Mouse (Mus musculus) forebrain, embryonic 12.5 days (tissue): ENCODE measurements around the gene Adamts3. TPM values are rescaled to one million over a fixed set of nuclear protein-coding genes. Genes with fewer than 3 reads are reported as not detected.
A peak's percentile ranks its signal among the peaks of the same experiment; 100 is the strongest.

ENCODE experiments used
- ATAC-seq: fragments of 200-750 bp; cut with Nextera tagmentation; 2 replicates; pipeline ENCODE4 v1.8.0; 2017; ENCODE audit warnings: moderate TSS enrichment; ENCODE audit not compliant: low FRiP score
- H3K27ac ChIP-seq: fragments of 300-500 bp; sonication (generic); 2 replicates; pipeline ENCODE4 v1.5.1; 2016; ENCODE audit warnings: mild to moderate bottlenecking
- H3K27me3 ChIP-seq: fragments of 300-500 bp; sonication (generic); 2 replicates; pipeline ENCODE4 v1.6.1; 2016; ENCODE audit warnings: mild to moderate bottlenecking
- H3K36me3 ChIP-seq: fragments of 300-500 bp; sonication (generic); replicated peaks from 2 replicates; pipeline ENCODE4 v1.6.1; 2016; ENCODE audit warnings: mild to moderate bottlenecking
- H3K4me1 ChIP-seq: fragments of 300-500 bp; sonication (generic); 2 replicates; pipeline ENCODE4 v1.6.1; 2016
- H3K4me2 ChIP-seq: fragments of 300-500 bp; sonication (generic); 2 replicates; pipeline ENCODE4 v1.6.1; 2016; ENCODE audit warnings: mild to moderate bottlenecking, moderate library complexity
- H3K4me3 ChIP-seq: fragments of 300-500 bp; sonication (generic); replicated peaks from 2 replicates; pipeline ENCODE4 v1.5.1; 2016; ENCODE audit warnings: mild to moderate bottlenecking
- H3K9ac ChIP-seq: fragments of 300-500 bp; sonication (generic); 2 replicates; pipeline ENCODE4 v1.6.1; 2016; ENCODE audit warnings: mild to moderate bottlenecking
- H3K9me3 ChIP-seq: fragments of 300-500 bp; sonication (generic); 2 replicates; pipeline ENCODE4 v1.6.1; 2016
- WGBS: fragments of 180-500 bp; shearing (Covaris S2); methylation state at CpG from one replicate; pipeline ENCODE4 v1.1.7; 2016; 5-methylcytosine and 5-hydroxymethylcytosine counted together
- polyA plus RNA-seq: library from polyadenylated mRNA; unstranded; fragments of >200 nt; fragmentation: Nextera tagmentation; extraction: Ambion mirVana; gene quantifications from 2 replicates; pipeline ENCODE4 v1.2.1, GENCODE M21; 2016

The Adamts3 gene
- polyA plus RNA-seq, 1 experiment from 2014 or later: 4.4 TPM

DNA sequence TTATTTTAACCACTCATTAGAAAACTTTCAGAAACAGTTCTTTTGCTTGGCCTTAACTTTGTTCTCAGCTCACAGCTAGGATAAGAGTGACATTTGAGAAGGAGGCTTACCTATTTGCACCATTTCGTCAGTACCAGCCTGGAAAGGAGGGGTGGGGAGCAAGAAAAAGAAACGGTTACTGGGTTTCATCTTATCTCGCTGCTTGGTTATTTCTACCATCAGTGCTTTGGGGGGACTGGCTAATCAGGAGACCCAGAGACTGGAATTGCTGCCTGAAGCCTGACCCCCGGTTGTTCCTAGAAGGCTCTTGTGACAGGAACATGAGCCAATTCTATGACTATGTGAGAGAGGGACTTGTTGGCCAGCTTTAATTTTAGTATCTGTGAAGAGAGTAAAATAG is 1.7 kb downstream of the Adamts3 start:
- no peak for ATAC-seq
- Histone ChIP-seq H3K4me1 (peaks cover 12% of the 10 kb centered on the region), H3K4me3 (peak overlapping the region; percentile 67), H3K4me2 (peak overlapping the region; percentile 100), H3K27ac (no peak overlapping the region), H3K9ac (no peak overlapping the region), H3K9me3 (no peaks in the 10 kb centered on the region), H3K36me3 (0 out of 2 replicates have a peak, but pooled peaks cover 5% of the 10 kb centered on the region), H3K27me3 (peaks cover 7% of the 10 kb centered on the region)
- WGBS: 26% methylated on average over 4 of the region's 4 CpGs

DNA sequence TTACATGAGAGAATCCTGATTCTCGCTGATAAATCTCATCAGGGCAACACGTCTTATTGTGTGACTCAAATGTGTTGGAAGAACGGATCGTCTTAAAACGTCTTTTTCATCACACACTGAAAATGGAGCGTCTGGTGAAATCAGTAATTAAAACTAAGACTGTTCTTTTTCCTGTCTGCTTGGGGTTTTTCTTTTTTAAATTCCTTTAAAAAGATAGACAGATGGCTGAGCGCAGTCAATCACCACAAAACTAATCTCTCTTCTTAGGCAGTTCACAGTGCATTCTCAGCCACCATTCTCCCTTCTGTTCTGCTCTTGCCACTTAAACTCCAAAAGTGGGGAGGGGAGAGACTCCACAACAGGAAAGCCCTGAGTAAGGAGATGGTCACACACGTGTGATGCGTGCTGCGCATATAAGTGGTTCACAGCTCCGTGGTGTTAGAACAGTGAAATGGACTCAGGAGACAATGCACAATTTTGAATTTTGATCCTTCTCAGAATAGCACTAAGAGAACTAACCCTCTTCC is 4.2 kb downstream of the Adamts3 start:
- Histone ChIP-seq H3K9ac (no peak overlapping the region), H3K4me1 (peaks cover 12% of the 10 kb centered on the region), H3K4me2 (no peak overlapping the region), H3K27ac (no peak overlapping the region), H3K27me3 (0 out of 2 replicates have a peak, but pooled peaks cover under 1% of the 10 kb centered on the region), H3K4me3 (no peak overlapping the region), H3K9me3 (no peaks in the 10 kb centered on the region), H3K36me3 (0 out of 2 replicates have a peak, but pooled peaks cover 5% of the 10 kb centered on the region)
- 35% methylated on average over 11 of the region's 11 CpGs for WGBS
- ATAC-seq: no peak

GRCm38 (mm10) chr5:89872661-89873060 is 10.5 kb downstream of the Adamts3 start:
- Histone ChIP-seq H3K4me1 (no peaks in the 10 kb centered on the region), H3K9me3 (no peaks in the 10 kb centered on the region), H3K9ac (no peak overlapping the region), H3K36me3 (no peaks in the 10 kb centered on the region), H3K27ac (no peak overlapping the region), H3K27me3 (no peaks in the 10 kb centered on the region), H3K4me2 (no peak overlapping the region), H3K4me3 (no peak overlapping the region)
- WGBS: 49% methylated on average over 2 of the region's 2 CpGs
- no peak for ATAC-seq

DNA sequence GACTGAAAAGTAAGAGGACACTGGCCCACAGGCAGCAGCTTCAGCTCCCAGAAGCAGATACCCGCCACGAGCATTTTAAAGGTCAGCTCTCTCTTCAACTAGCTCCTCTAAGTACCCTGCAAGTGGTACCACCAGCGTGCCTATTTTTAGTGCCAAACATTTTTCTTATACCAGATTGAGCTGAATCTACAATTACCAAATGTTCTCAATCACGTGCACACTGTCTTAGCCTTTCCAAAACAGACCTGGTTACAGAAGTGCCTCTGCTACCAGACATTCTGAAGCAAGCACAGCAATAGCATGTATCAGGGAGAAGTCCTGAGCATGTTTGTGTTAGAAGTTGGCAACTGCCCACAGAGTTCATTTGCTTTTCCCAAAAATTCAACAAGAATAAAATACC is 23.5 kb downstream of the Adamts3 start:
- no peak overlapping the region for H3K27ac ChIP-seq
- no peaks in the 10 kb centered on the region for H3K27me3 ChIP-seq

GRCm38 (mm10) chr5:89858837-89859236 is 24.3 kb downstream of the Adamts3 start:
- H3K9me3 ChIP-seq: no peaks in the 10 kb centered on the region
- H3K4me1 ChIP-seq: no peaks in the 10 kb centered on the region; the same call in 1 of the 2 replicates
- H3K27ac ChIP-seq: no peak overlapping the region
- H3K9ac ChIP-seq: no peak overlapping the region
- no peak for ATAC-seq
- H3K4me3 ChIP-seq: no peak overlapping the region
- no peaks in the 10 kb centered on the region for H3K36me3 ChIP-seq
- H3K4me2 ChIP-seq: no peak overlapping the region
- H3K27me3 ChIP-seq: no peaks in the 10 kb centered on the region
- WGBS: 94% methylated on average over 1 of the region's 1 CpGs

More for the DNA sequence above, 23.5 kb downstream of the Adamts3 start:
- Histone ChIP-seq H3K36me3 (no peaks in the 10 kb centered on the region), H3K9ac (no peak overlapping the region), H3K9me3 (no peaks in the 10 kb centered on the region), H3K4me1 (no peaks in the 10 kb centered on the region; the same call in 1 of the 2 replicates), H3K4me3 (no peak overlapping the region), H3K4me2 (no peak overlapping the region)
- ATAC-seq: no peak
- 86% methylated on average over 4 of the region's 4 CpGs for WGBS

GRCm38 (mm10) chr5:89846551-89846950 is 36.6 kb downstream of the Adamts3 start:
- Histone ChIP-seq H3K27me3 (no peaks in the 10 kb centered on the region), H3K27ac (no peak overlapping the region), H3K9me3 (no peaks in the 10 kb centered on the region), H3K4me2 (no peak overlapping the region), H3K4me1 (peaks cover 4% of the 10 kb centered on the region; the same call in 1 of the 2 replicates), H3K36me3 (no peaks in the 10 kb centered on the region), H3K9ac (no peak overlapping the region), H3K4me3 (no peak overlapping the region)
- 0 out of 2 replicates have a peak, but pooled peaks have one; percentile 41 for ATAC-seq
- WGBS: 38% methylated on average over 1 of the region's 1 CpGs

DNA sequence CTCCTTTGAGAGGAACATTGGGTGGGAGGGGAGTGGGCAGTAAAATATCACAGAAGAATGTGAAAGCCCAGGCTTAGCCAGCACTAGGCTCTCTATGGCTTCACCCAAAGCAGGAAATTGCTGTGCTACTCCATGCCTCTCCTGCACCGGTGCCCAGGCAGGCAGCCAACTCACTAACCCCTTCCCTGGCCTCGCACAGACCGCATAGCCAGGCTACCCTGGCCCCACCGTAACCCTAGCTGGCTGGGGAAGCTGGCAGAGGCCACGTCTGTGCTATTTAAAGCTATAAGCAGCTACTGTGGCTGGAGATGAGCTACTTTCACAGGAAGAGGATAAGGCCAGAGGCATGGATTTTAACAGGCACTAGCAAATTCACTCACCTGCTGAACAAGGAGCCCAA is 38.8 kb downstream of the Adamts3 start:
- peaks cover 4% of the 10 kb centered on the region; the same call in 1 of the 2 replicates for H3K4me1 ChIP-seq
- no peak overlapping the region for H3K4me2 ChIP-seq
- H3K27ac ChIP-seq: no peak overlapping the region
- ATAC-seq: peak; percentile 30; the same call in 1 of the 2 replicates
- H3K4me3 ChIP-seq: no peak overlapping the region
- no peaks in the 10 kb centered on the region for H3K9me3 ChIP-seq
- WGBS: 69% methylated on average over 5 of the region's 5 CpGs
- no peaks in the 10 kb centered on the region for H3K27me3 ChIP-seq
- no peak overlapping the region for H3K9ac ChIP-seq
- H3K36me3 ChIP-seq: no peaks in the 10 kb centered on the region

DNA sequence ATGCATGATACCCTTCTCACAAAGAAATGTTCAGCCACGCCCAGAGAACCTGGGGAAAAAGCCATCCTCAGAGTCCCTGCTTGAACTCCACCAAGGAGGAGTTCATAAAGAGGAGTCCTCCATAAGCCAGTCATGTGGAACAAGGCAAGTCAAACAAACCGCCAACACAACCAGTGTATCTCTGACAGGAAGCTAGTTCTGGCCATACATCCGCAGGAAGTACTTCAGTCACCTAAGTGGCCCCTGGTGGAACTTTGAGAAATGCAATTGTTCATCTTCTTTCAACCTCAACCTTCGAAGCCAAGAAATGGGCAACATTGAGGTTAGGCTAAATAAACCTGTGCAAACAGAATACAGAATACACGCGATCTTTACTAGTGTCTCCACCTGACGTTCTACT is 39.7 kb downstream of the Adamts3 start:
- H3K36me3 ChIP-seq: no peaks in the 10 kb centered on the region
- 95% methylated on average over 7 of the region's 7 CpGs for WGBS

GRCm38 (mm10) chr5:89839627-89840026 is 43.5 kb downstream of the Adamts3 start:
- Histone ChIP-seq H3K27me3 (no peaks in the 10 kb centered on the region), H3K9ac (no peak overlapping the region), H3K36me3 (no peaks in the 10 kb centered on the region), H3K4me1 (peaks cover 4% of the 10 kb centered on the region; the same call in 1 of the 2 replicates), H3K4me3 (no peak overlapping the region), H3K27ac (no peak overlapping the region), H3K4me2 (no peak overlapping the region), H3K9me3 (no peaks in the 10 kb centered on the region)
- ATAC-seq: no peak
- 83% methylated on average over 4 of the region's 4 CpGs for WGBS

More for the DNA sequence above, 39.7 kb downstream of the Adamts3 start:
- H3K9ac ChIP-seq: no peak overlapping the region
- peaks cover 4% of the 10 kb centered on the region; the same call in 1 of the 2 replicates for H3K4me1 ChIP-seq
- no peak overlapping the region for H3K4me3 ChIP-seq
- H3K9me3 ChIP-seq: no peaks in the 10 kb centered on the region
- no peak for ATAC-seq
- no peaks in the 10 kb centered on the region for H3K27me3 ChIP-seq
- H3K4me2 ChIP-seq: no peak overlapping the region
- H3K27ac ChIP-seq: no peak overlapping the region

DNA sequence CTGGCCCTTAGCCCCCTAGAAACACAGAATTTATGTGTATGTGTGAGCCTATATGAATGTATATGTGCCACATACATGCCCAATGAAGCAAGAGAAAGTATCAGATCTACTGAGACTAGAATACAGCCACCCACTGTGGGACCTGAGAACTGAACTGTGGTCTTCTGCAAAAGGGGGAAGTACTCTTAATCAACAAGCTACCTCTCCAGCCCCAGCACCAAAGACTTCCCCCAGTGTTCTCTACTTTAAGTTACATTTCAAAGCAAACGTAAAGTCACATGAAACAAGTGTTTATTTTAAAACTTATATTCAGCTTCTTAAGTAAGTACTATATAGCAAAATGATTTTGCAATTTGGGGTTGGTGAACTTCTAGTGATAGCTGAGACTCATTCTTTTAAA is 62.0 kb downstream of the Adamts3 start:
- 100% methylated on average over 1 of the region's 1 CpGs for WGBS
- H3K36me3 ChIP-seq: no peaks in the 10 kb centered on the region

DNA sequence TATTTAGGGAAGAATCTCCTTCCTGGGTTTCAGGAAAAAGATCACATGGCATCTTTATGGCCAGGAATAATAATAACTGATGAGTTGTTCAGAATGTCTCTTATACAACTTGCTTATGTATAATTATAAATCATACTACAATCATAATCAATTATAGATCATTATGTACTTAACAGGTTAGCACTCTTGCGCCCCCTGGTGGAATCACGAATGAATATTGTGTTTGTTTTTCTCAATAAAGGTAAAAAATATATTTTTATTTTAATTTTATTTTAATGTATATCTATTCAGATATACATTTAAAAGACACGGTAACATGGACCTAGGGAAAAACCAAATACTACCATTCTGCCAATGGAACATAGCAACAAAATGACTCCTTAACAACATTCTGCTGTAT is 63.6 kb downstream of the Adamts3 start:
- Histone ChIP-seq H3K36me3 (no peaks in the 10 kb centered on the region), H3K9me3 (no peaks in the 10 kb centered on the region), H3K4me2 (no peak overlapping the region), H3K4me1 (no peaks in the 10 kb centered on the region), H3K27me3 (no peaks in the 10 kb centered on the region), H3K9ac (no peak overlapping the region), H3K27ac (no peak overlapping the region), H3K4me3 (no peak overlapping the region)
- 30% methylated on average over 3 of the region's 3 CpGs for WGBS
- ATAC-seq: no peak

More for the DNA sequence above, 62.0 kb downstream of the Adamts3 start:
- Histone ChIP-seq H3K27ac (no peak overlapping the region), H3K27me3 (no peaks in the 10 kb centered on the region), H3K4me1 (no peaks in the 10 kb centered on the region), H3K4me3 (no peak overlapping the region), H3K9ac (no peak overlapping the region), H3K4me2 (no peak overlapping the region), H3K9me3 (no peaks in the 10 kb centered on the region)
- ATAC-seq: no peak

- H3K9me3 ChIP-seq: no peaks in the 10 kb centered on the region
- no peak overlapping the region for H3K9ac ChIP-seq
- no peaks in the 10 kb centered on the region for H3K36me3 ChIP-seq
- no peak overlapping the region for H3K4me3 ChIP-seq
- ATAC-seq: no peak
- H3K27ac ChIP-seq: no peak overlapping the region
- WGBS: 82% methylated on average over 6 of the region's 6 CpGs
- H3K4me1 ChIP-seq: no peaks in the 10 kb centered on the region
- H3K27me3 ChIP-seq: no peaks in the 10 kb centered on the region
- H3K4me2 ChIP-seq: no peak overlapping the region
These were observed 66.5 kb downstream of the Adamts3 start for GRCm38 (mm10) chr5:89816610-89817009.

- ATAC-seq: no peak
- WGBS: 90% methylated on average over 3 of the region's 3 CpGs
These were observed 68.6 kb downstream of the Adamts3 start for GRCm38 (mm10) chr5:89814552-89814951.

More at GRCm38 (mm10) chr5:89814552-89814951, 68.6 kb downstream of the Adamts3 start:
- Histone ChIP-seq H3K27ac (no peak overlapping the region), H3K9ac (no peak overlapping the region), H3K4me2 (no peak overlapping the region), H3K27me3 (no peaks in the 10 kb centered on the region), H3K4me3 (no peak overlapping the region), H3K4me1 (no peaks in the 10 kb centered on the region), H3K36me3 (no peaks in the 10 kb centered on the region), H3K9me3 (no peaks in the 10 kb centered on the region)
